In the genomic region with DNA sequence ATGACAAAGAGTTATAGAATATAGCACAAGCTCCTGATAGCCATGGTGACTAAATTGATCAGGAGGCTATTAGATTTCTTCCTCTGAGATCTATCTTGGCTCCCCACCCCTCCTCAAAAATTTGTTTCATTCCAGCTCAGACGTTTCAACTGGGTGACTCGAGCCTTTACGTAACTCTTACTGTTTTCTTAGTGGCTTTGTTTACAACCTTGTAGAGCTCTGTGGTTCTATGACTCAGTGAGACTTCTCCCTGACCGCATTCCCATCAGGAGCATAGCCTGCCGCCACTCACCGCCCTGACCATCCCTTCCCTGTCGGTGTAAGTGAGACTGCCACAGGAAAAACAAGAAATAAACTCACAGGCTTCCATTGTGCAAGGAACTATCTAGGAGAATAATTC, we compare ENCODE assay signal across 20 mouse cellular contexts.
DNase-seq lines count a peak whose midpoint lies in the region; ATAC-seq and TF ChIP-seq lines count a peak whose summit lies in the region.
"Had no signal": no experiment of that assay in that cellular context is flagged by ENCODE, and none has a peak within 500 bp of the region (broad histone marks: within the 10 kb centered on the region; RNA-seq: fewer than 3 reads in every experiment).

No protein-coding gene starts in this region.

- no peak overlapping the region for H3ac ChIP-seq in C2C12 (ENCODE audit: control insufficient read depth, insufficient read length, low read depth)

- no peak for TF ChIP-seq CTCF in C2C12 (IDR thresholded peaks at IDR 0.05; ENCODE audit: control insufficient read depth, insufficient read depth, insufficient read length)
- TF ChIP-seq CTCF in left cerebral cortex, adult 2 months (IDR thresholded peaks at IDR 0.05) = no peak
- no peak for TF ChIP-seq CTCF in intestine, postnatal 0 days (IDR thresholded peaks at IDR 0.05; ENCODE audit: low read depth)

- no peaks in the 10 kb centered on the region for H3K4me1 ChIP-seq in forebrain, embryonic 11.5 days (replicated peaks; ENCODE audit: control insufficient read depth, insufficient read depth, low read length)
- peaks cover 4% of the 10 kb centered on the region for H3K4me1 ChIP-seq in forebrain, embryonic 10.5 days
- H3K4me1 ChIP-seq in intestine, postnatal 0 days (replicated peaks; ENCODE audit: control insufficient read depth, insufficient read depth, low read length) = no peaks in the 10 kb centered on the region
- H3K4me1 ChIP-seq: embryonic facial prominence, embryonic 12.5 days; forebrain, embryonic 15.5 days; hindbrain, embryonic 12.5 days had no signal

- 94% methylated on average over 7 of the region's 7 CpGs for WGBS in forebrain, embryonic 11.5 days
- 92% methylated on average over 7 of the region's 7 CpGs for WGBS in forebrain, embryonic 10.5 days
- WGBS in intestine, postnatal 0 days = 76% methylated on average over 7 of the region's 7 CpGs

- no peaks in the 10 kb centered on the region for H3K79me2 ChIP-seq in C2C12 (ENCODE audit: control insufficient read depth, insufficient read depth)

- H3K79me3 ChIP-seq in C2C12 (ENCODE audit: low read depth) = no peaks in the 10 kb centered on the region

- H3K4me3 ChIP-seq in forebrain, embryonic 11.5 days (ENCODE audit: low read depth, low read length) = no peak overlapping the region
- H3K4me3 ChIP-seq in forebrain, embryonic 10.5 days = no peak overlapping the region
- no peak overlapping the region for H3K4me3 ChIP-seq in C2C12 (ENCODE audit: insufficient read depth, poor library complexity, severe bottlenecking)
- no peak overlapping the region for H3K4me3 ChIP-seq in left cerebral cortex, adult 2 months
- H3K4me3 ChIP-seq in intestine, postnatal 0 days (ENCODE audit: low read depth, low read length) = no peak overlapping the region
- H3K4me3 ChIP-seq: embryonic facial prominence, embryonic 12.5 days; forebrain, embryonic 15.5 days; hindbrain, embryonic 12.5 days had no signal

- intact Hi-C loops in left cerebral cortex, adult 2 months (cut with DNase I) = no loop called here

- no peak overlapping the region for H3K27ac ChIP-seq in forebrain, embryonic 11.5 days (ENCODE audit: low read depth, low read length)
- no peak overlapping the region for H3K27ac ChIP-seq in forebrain, embryonic 10.5 days
- no peak overlapping the region for H3K27ac ChIP-seq in left cerebral cortex, adult 2 months
- no peak overlapping the region for H3K27ac ChIP-seq in intestine, postnatal 0 days (ENCODE audit: low read depth, low read length)
- H3K27ac ChIP-seq: embryonic facial prominence, embryonic 12.5 days; forebrain, embryonic 15.5 days; hindbrain, embryonic 12.5 days; hindbrain, postnatal 0 days had no signal

- H3K27me3 ChIP-seq in forebrain, embryonic 11.5 days (ENCODE audit: control insufficient read depth, insufficient read depth, low read length) = no peaks in the 10 kb centered on the region
- no peaks in the 10 kb centered on the region for H3K27me3 ChIP-seq in forebrain, embryonic 10.5 days (ENCODE audit: poor library complexity, severe bottlenecking)
- H3K27me3 ChIP-seq in C2C12 (ENCODE audit: control insufficient read depth, insufficient read depth, insufficient read length) = no peaks in the 10 kb centered on the region
- no peaks in the 10 kb centered on the region for H3K27me3 ChIP-seq in intestine, postnatal 0 days (replicated peaks; ENCODE audit: control insufficient read depth, insufficient read depth, low read length)
- H3K27me3 ChIP-seq: embryonic facial prominence, embryonic 12.5 days; forebrain, embryonic 15.5 days; hindbrain, embryonic 12.5 days had no signal

- H3K36me3 ChIP-seq in forebrain, embryonic 11.5 days (ENCODE audit: control insufficient read depth, insufficient read depth, low read length) = no peaks in the 10 kb centered on the region
- H3K36me3 ChIP-seq in forebrain, embryonic 10.5 days (replicated peaks) = no peaks in the 10 kb centered on the region
- H3K36me3 ChIP-seq in C2C12 (ENCODE audit: control insufficient read depth, insufficient read depth) = no peaks in the 10 kb centered on the region
- no peaks in the 10 kb centered on the region for H3K36me3 ChIP-seq in intestine, postnatal 0 days (ENCODE audit: control insufficient read depth, insufficient read depth)
- H3K36me3 ChIP-seq: embryonic facial prominence, embryonic 12.5 days; forebrain, embryonic 15.5 days; hindbrain, embryonic 12.5 days had no signal

- no peak overlapping the region for H3K4me2 ChIP-seq in forebrain, embryonic 11.5 days (ENCODE audit: low read depth, low read length, severe bottlenecking)
- H3K4me2 ChIP-seq in intestine, postnatal 0 days (replicated peaks; ENCODE audit: low read depth) = no peak overlapping the region
- H3K4me2 ChIP-seq: embryonic facial prominence, embryonic 12.5 days; forebrain, embryonic 15.5 days; hindbrain, embryonic 12.5 days had no signal

- DNase-seq in forebrain, embryonic 11.5 days (ENCODE audit: low spot score) = peak; percentile 18
- no peak for DNase-seq in forebrain, embryonic 10.5 days (ENCODE audit: extremely low spot score, low spot score)
- peak; percentile 48 for DNase-seq in adipocyte (ENCODE audit: low spot score)
- no peak for DNase-seq in left cerebral cortex, adult 2 months (ENCODE audit: extremely low spot score in 1 of 2, low spot score in 2 of 2)
- no peak for DNase-seq in spleen, postnatal 10 days (ENCODE audit: low spot score in 2 of 2)
- DNase-seq: B cell, adult 2 months; cerebellum, adult 11 months; cerebellum, adult 8-10 months; cerebellum, postnatal 25 days; gastrocnemius, postnatal 36 days; heart, adult 11 months; heart, postnatal 10 days; heart, postnatal 4 days; kidney, adult 18-20 months had no signal

- no peak overlapping the region for H3K9ac ChIP-seq in forebrain, embryonic 11.5 days (ENCODE audit: low read length)
- no peak overlapping the region for H3K9ac ChIP-seq in intestine, postnatal 0 days (ENCODE audit: low read depth, low read length)
- H3K9ac ChIP-seq: embryonic facial prominence, embryonic 12.5 days; forebrain, embryonic 15.5 days; hindbrain, embryonic 12.5 days had no signal

- ATAC-seq in forebrain, embryonic 11.5 days (replicated peaks; ENCODE audit: low FRiP score) = no peak
- no peak for ATAC-seq in intestine, postnatal 0 days
- ATAC-seq: forebrain, embryonic 15.5 days; hindbrain, postnatal 0 days had no signal

- no peaks in the 10 kb centered on the region for H3K9me3 ChIP-seq in forebrain, embryonic 11.5 days (ENCODE audit: control insufficient read depth, low read length)
- no peaks in the 10 kb centered on the region; the same call in 1 of the 2 replicates for H3K9me3 ChIP-seq in forebrain, embryonic 10.5 days
- no peaks in the 10 kb centered on the region for H3K9me3 ChIP-seq in intestine, postnatal 0 days (ENCODE audit: control insufficient read depth)
- H3K9me3 ChIP-seq: embryonic facial prominence, embryonic 12.5 days; forebrain, embryonic 15.5 days; hindbrain, embryonic 12.5 days had no signal

TF ChIP-seq in C2C12, 6 proteins besides CTCF, POLR2A, EP300 and RAD21:
- TF ChIP-seq CEBPB (IDR thresholded peaks at IDR 0.05; ENCODE audit: low read depth) (peak; percentile 76), MYOG (IDR thresholded peaks at IDR 0.05; ENCODE audit: control insufficient read depth, extremely low read depth, insufficient read length) (no peak), MAX (IDR thresholded peaks at IDR 0.05) (peak; percentile 15), FOSL1 (IDR thresholded peaks at IDR 0.05; ENCODE audit: insufficient read depth, low read length, poor library complexity, severe bottlenecking) (peak; percentile 96), MYOD1 (IDR thresholded peaks at IDR 0.05; ENCODE audit: control insufficient read depth, insufficient read length, low read depth) (peak; percentile 31), USF1 (IDR thresholded peaks at IDR 0.05; ENCODE audit: low read depth) (no peak)

Comparison
In these comparisons a context has a peak if more than half of its experiments do, and no peak if none do; other contexts are left out.
1. DNase-seq: peak in forebrain, embryonic 11.5 days (single experiment) and adipocyte (single experiment); none in forebrain, embryonic 10.5 days (single experiment), left cerebral cortex, adult 2 months (0 of 2) and spleen, postnatal 10 days (0 of 2).